Mouse (Mus musculus): ENCODE results near the gene Iqsec1. TPM values are rescaled to one million over a fixed set of nuclear protein-coding genes. Genes with fewer than 3 reads are reported as not detected.

Gene Iqsec1
- polyA plus RNA-seq (2014; fragmentation: Illumina TruSeq; extraction: RNeasy Lipid Tissue Mini Kit (QIAGEN cat#74804); ENCODE audit: low read depth, low replicate concordance): 11.9 TPM

GRCm38 (mm10) chr6:90988648-90989317 is at the start of gene Iqsec1:
TSS of gene Iqsec1 (minus strand) at chr6:90988685.

Other genes with a start within 250 kb of the Iqsec1 start
- 1.5 TPM for gene Nup210, start 128.1 kb upstream of the Iqsec1 start, polyA plus RNA-seq (2014; fragmentation: Illumina TruSeq; extraction: RNeasy Lipid Tissue Mini Kit (QIAGEN cat#74804); ENCODE audit: low read depth, low replicate concordance)
- gene Hdac11, start 168.0 kb upstream of the Iqsec1 start, polyA plus RNA-seq (2014; fragmentation: Illumina TruSeq; extraction: RNeasy Lipid Tissue Mini Kit (QIAGEN cat#74804); ENCODE audit: low read depth, low replicate concordance): 9.0 TPM
- gene Fbln2, start 223.8 kb upstream of the Iqsec1 start, polyA plus RNA-seq (2014; fragmentation: Illumina TruSeq; extraction: RNeasy Lipid Tissue Mini Kit (QIAGEN cat#74804); ENCODE audit: low read depth, low replicate concordance): not detected